Mouse (Mus musculus) heart, adult 9 months (tissue): ENCODE results near the gene Fam234b.

ENCODE experiments used
- DNase-seq, 2 experiments: peaks; one replicate each; pipeline ENCODE4 v3.0.0; 2022; ENCODE audit warnings: low spot score in 2 of 2

Fam234b gene

GRCm38 (mm10) chr6:135182925-135183324 lies 14.9 kb upstream of the Fam234b start:
- DNase-seq: no peak

- no peak for DNase-seq
Measured at GRCm38 (mm10) chr6:135183961-135184360, 13.8 kb upstream of the Fam234b start.

GRCm38 (mm10) chr6:135187076-135187917 lies 10.5 kb upstream of the Fam234b start:
- DNase-seq: no peak

- DNase-seq: no peak
Measured at GRCm38 (mm10) chr6:135188629-135189028, 9.1 kb upstream of the Fam234b start.

- no peak for DNase-seq
Measured at GRCm38 (mm10) chr6:135190122-135190521, 7.7 kb upstream of the Fam234b start.

- no peak for DNase-seq
Measured at GRCm38 (mm10) chr6:135191906-135192305, 5.9 kb upstream of the Fam234b start.

- no peak for DNase-seq
Measured at GRCm38 (mm10) chr6:135192993-135193392, 4.8 kb upstream of the Fam234b start.

- no peak for DNase-seq
Measured at GRCm38 (mm10) chr6:135193733-135194132, 4.0 kb upstream of the Fam234b start.

- no peak for DNase-seq
Measured at GRCm38 (mm10) chr6:135194907-135195306, 2.9 kb upstream of the Fam234b start.

- no peak for DNase-seq
Measured at GRCm38 (mm10) chr6:135196707-135197106, 1.1 kb upstream of the Fam234b start.

GRCm38 (mm10) chr6:135197446-135197845 lies 331 bp upstream of the Fam234b start:
- DNase-seq: no peak

GRCm38 (mm10) chr6:135198726-135199125 lies 949 bp downstream of the Fam234b start:
- DNase-seq: no peak

GRCm38 (mm10) chr6:135200122-135200957 lies 2.6 kb downstream of the Fam234b start:
- DNase-seq: no peak

- DNase-seq: no peak
Measured at GRCm38 (mm10) chr6:135202668-135203067, 4.9 kb downstream of the Fam234b start.

GRCm38 (mm10) chr6:135203737-135204136 lies 6.0 kb downstream of the Fam234b start:
- DNase-seq: no peak

- no peak for DNase-seq
Measured at GRCm38 (mm10) chr6:135204869-135205268, 7.1 kb downstream of the Fam234b start.

GRCm38 (mm10) chr6:135205802-135206201 lies 8.0 kb downstream of the Fam234b start:
- DNase-seq: no peak

GRCm38 (mm10) chr6:135206909-135207308 lies 9.1 kb downstream of the Fam234b start:
- no peak for DNase-seq

- DNase-seq: no peak
Measured at GRCm38 (mm10) chr6:135211169-135211568, 13.4 kb downstream of the Fam234b start.

- no peak for DNase-seq
Measured at GRCm38 (mm10) chr6:135212666-135213065, 14.9 kb downstream of the Fam234b start.

GRCm38 (mm10) chr6:135218330-135218729 lies 20.6 kb downstream of the Fam234b start:
- DNase-seq: no peak

- DNase-seq: no peak
Measured at GRCm38 (mm10) chr6:135219916-135220315, 22.1 kb downstream of the Fam234b start.
